Mouse (Mus musculus) small intestine, adult 2 months (tissue): Measurements from ENCODE around the gene Rfx1. TPM values are rescaled to one million over a fixed set of nuclear protein-coding genes. Genes with fewer than 3 reads are reported as not detected.

Experiments
- H3K27ac ChIP-seq: fragments of 200-500 bp; 2 replicates; pipeline ENCODE4 v1.5.1; 2012; ENCODE audit warnings: low read depth, low read length, control low read depth, inconsistent platforms; ENCODE audit not compliant: insufficient read depth
- H3K27me3 ChIP-seq: fragments of 200-500 bp; 2 replicates; pipeline ENCODE4 v1.6.1; 2012; ENCODE audit warnings: mild to moderate bottlenecking, moderate library complexity, low read length, inconsistent platforms; ENCODE audit not compliant: control insufficient read depth, insufficient read depth
- H3K36me3 ChIP-seq: fragments of 200-500 bp; 2 replicates; pipeline ENCODE4 v1.6.1; 2012; ENCODE audit warnings: mild to moderate bottlenecking, low read length, control low read depth, inconsistent platforms; ENCODE audit not compliant: control insufficient read depth, insufficient read depth
- H3K4me1 ChIP-seq: fragments of 200-500 bp; 2 replicates; pipeline ENCODE4 v1.6.1; 2012; ENCODE audit warnings: low read length, inconsistent platforms, mixed read lengths; ENCODE audit not compliant: control insufficient read depth, insufficient read depth, insufficient read length
- H3K4me3 ChIP-seq: fragments of 200-500 bp; 2 replicates; pipeline ENCODE4 v1.5.1; 2012; ENCODE audit warnings: low read depth, mild to moderate bottlenecking, control low read depth, inconsistent platforms, low read length, moderate library complexity
- CTCF ChIP-seq: fragments of 200-500 bp; IDR thresholded peaks from 2 replicates; pipeline ENCODE4 v1.5.1; 2012; ENCODE audit warnings: low read depth, mild to moderate bottlenecking, control low read depth, inconsistent platforms, low read length, moderate library complexity, mixed read lengths; ENCODE audit not compliant: insufficient replicate concordance, insufficient read length; ENCODE audit errors: extremely low read depth
- POLR2A ChIP-seq: fragments of 200-500 bp; IDR thresholded peaks from 2 replicates; pipeline ENCODE4 v1.6.1; 2012; ENCODE audit warnings: low read depth, mild to moderate bottlenecking, control low read depth, inconsistent platforms, low read length, moderate library complexity
- WGBS: fragments of 180-500 bp; shearing (Covaris S2); methylation state at CpG from one replicate; pipeline ENCODE4 v1.1.7; 2018; 5-methylcytosine and 5-hydroxymethylcytosine counted together
- polyA plus RNA-seq: library from polyadenylated mRNA; depleted of rRNA; stranded (reverse); fragments of >200 nt; gene quantifications from 2 replicates; pipeline ENCODE4 v1.2.3, GENCODE M21; 2012

The Rfx1 gene
- polyA plus RNA-seq, 1 experiment = 42.2 TPM

DNA sequence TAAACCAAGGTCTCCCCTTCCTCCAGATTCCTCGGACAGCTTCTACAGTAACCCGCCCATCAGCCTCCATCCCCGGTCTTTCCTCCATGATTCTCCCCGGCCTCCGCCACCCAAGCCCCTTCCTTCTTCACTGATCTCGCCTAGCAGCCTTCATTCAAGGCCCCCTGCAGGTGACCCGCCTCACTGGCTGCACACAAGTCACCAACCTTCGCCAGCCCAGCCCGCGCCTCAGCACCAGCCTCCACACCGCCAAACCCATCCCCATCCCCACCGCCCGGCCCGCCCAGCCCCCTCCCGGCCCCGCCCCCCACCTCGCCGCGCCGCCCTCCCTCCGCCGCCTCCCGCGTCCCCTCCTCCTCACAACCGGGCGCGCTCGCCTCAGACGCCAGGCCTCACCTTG, 37.6 kb downstream of the Rfx1 start:
- peaks cover 25% of the 10 kb centered on the region for H3K4me1 ChIP-seq
- 1% methylated on average over 29 of the region's 29 CpGs for WGBS
- H3K27me3 ChIP-seq = no peaks in the 10 kb centered on the region
- TF ChIP-seq POLR2A (no peak; the same call in 1 of the 2 replicates), CTCF (peak; percentile 29; the same call in 1 of the 2 replicates)
- H3K36me3 ChIP-seq = peaks cover 11% of the 10 kb centered on the region
- H3K27ac ChIP-seq = peak overlapping the region; percentile 99
- peak overlapping the region; percentile 95 for H3K4me3 ChIP-seq

DNA sequence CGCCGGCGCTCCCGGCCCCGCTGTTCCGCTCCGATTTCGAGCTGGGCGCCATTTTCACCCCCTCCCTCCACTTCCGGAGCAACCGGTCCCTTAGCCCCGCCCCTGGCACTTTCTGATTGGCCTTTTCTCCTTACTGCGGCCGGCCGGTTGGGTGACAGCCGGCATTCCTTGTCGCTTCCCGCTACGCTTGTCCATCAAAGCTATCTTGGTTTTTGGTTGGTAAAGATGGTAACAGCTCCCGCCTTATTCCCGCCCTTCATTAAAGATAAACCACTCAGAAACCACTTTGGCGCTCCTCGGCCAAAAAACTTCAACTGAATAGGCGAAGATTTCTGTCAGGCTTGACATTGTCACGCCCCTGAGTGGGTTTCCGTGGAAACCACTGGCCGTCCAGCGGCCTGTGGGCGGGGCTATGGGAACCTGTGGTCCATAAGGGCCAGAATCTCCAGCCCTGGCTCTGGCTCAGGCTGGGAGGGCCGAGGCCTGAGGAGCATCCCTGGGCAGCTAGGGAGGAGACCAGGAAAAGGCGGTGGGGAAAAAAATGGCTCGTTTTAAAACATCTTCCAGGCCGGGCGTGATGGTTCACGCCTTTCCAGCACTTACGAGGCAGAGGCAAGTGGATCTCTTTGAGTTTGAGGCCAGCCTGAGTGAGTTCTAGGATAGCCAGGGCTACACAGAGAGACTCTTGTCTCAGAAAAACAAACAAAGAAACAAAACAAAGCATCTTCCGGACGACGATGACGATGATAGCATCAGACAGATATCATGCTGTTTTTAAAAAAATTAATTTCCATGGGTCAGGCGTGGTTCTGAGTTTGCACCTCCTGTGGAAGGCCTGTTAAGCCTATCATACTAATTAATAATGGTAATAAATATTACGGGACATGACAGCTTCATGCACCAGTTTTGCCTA, 38.3 kb downstream of the Rfx1 start, which contains the start of gene Dcaf15:
Gene Dcaf15 (minus strand): TSS at position 72 of the 913 bp plus-strand sequence.
- Histone ChIP-seq H3K4me1 (peaks cover 25% of the 10 kb centered on the region), H3K4me3 (peak within 1 kb of the TSS; percentile 95), H3K27me3 (no peaks in the 10 kb centered on the region), H3K27ac (peak within 1 kb of the TSS; percentile 99), H3K36me3 (peaks cover 11% of the 10 kb centered on the region)
- TF ChIP-seq POLR2A (peak; percentile 44), CTCF (no peak)
- 5% methylated on average over 42 of the region's 42 CpGs for WGBS

DNA sequence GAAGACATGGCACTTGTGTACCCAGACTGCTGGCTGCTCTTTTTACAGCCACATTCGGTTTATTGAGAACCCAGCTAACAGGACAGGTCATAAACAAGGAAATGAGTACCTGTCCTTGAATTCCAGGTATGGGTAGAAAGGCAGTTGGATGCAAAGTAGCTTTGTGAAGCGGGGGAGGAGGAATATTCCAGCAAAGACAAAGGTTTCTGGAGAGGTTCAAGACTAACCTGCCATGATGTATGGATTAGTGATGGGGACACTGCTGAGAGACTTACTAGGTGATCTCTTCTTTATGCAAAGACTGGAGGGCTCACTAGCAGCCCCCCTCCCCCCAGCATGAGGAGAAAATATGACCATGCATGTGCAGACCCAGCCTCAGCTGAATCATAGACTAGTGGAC, 39.0 kb downstream of the Rfx1 start:
- peaks cover 25% of the 10 kb centered on the region for H3K4me1 ChIP-seq
- WGBS = 61% methylated on average over 2 of the region's 2 CpGs
- peaks cover 9% of the 10 kb centered on the region for H3K36me3 ChIP-seq
- H3K27me3 ChIP-seq = no peaks in the 10 kb centered on the region
- no peak for TF ChIP-seq POLR2A
- TF ChIP-seq CTCF = no peak
- no peak overlapping the region for H3K27ac ChIP-seq
- no peak overlapping the region for H3K4me3 ChIP-seq

DNA sequence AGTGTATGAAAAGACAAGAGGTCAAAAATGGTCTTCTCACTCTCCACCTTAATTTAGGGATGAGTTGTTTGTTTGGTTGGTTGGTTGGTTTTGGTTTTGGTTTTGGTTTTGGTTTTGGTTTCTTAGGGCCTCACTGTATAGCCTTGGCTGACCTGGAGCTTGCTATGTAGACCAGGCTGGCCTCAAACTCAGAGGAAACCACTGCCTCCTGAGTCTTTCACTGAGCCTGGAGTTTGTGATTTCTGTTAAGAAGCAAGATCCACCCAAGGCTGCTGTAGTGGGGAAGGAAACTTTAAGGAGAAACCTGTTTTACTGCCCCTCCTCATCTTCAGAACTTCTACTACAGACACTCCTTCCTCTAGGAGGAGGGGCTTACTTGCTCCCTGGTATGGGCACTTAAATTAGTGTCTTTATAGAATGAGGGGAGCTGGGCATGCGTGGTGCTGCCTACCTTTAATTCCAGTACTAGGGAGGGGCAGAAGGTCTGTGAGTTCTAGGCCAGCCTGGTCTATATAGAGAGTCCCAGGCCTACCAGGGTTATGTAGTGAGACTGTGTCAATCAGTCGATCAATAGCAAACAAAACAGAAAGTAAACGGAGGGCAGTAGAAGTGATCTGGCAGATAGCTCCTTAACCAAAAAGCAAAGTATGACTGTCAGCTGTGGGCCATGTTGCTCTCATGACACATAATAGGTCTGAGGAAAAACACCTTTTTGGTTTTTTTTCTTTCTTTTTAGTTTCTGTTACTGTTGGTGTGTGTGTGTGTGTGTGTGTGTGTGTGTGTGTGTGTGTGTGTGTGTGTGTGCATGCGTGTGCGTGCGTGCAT, 39.8 kb downstream of the Rfx1 start:
- H3K27me3 ChIP-seq = no peaks in the 10 kb centered on the region
- TF ChIP-seq CTCF = no peak
- TF ChIP-seq POLR2A = no peak
- 77% methylated on average over 6 of the region's 6 CpGs for WGBS

DNA sequence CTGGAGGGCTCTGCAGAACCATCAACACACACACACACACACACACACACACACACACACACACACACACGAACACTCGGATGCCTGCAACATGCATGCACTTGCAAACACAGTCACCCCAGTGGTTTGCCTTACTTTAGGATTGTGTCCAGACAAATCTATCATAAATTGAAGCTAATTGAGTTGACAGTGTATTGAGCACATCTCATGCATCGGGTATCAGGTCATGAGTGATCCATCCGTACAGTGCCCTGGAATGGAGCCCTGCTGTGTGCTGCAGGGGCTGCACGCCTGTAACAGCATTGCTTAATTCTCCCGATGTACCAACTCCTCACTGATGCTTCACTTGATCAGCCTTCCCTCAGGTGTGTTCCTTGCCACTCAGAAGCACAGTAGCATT, 49.0 kb downstream of the Rfx1 start:
- H3K27me3 ChIP-seq = no peaks in the 10 kb centered on the region
- no peaks in the 10 kb centered on the region for H3K4me1 ChIP-seq
- 90% methylated on average over 6 of the region's 6 CpGs for WGBS
- TF ChIP-seq POLR2A = no peak
- TF ChIP-seq CTCF = no peak
- no peak overlapping the region for H3K4me3 ChIP-seq
- H3K36me3 ChIP-seq = no peaks in the 10 kb centered on the region
- H3K27ac ChIP-seq = no peak overlapping the region

More for the DNA sequence above, 39.8 kb downstream of the Rfx1 start:
- Histone ChIP-seq H3K27ac (no peak overlapping the region), H3K36me3 (peaks cover 7% of the 10 kb centered on the region), H3K4me3 (no peak overlapping the region), H3K4me1 (peaks cover 25% of the 10 kb centered on the region)

DNA sequence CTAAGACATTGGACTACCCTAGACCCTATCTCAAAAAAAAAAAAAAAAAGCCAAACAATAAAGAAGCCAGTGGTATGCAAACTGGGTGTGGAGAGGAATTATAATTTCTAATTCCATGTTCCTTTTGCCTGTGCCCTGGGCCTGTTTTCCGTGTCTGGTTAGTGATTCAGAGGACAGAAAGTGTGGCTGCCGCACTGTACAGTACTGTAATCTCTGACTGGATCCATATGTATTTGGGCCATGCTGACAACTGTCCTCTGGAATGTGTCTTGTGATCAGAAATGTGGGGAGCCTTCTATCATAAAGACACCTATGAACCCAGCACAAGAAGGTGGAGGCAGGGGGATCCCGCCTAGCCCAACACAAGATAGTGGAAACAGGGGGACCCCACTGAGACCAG, 55.5 kb downstream of the Rfx1 start:
- no peak overlapping the region for H3K4me3 ChIP-seq
- no peaks in the 10 kb centered on the region for H3K27me3 ChIP-seq
- H3K36me3 ChIP-seq = no peaks in the 10 kb centered on the region
- no peak for TF ChIP-seq CTCF
- no peak for TF ChIP-seq POLR2A
- 78% methylated on average over 3 of the region's 3 CpGs for WGBS
- H3K27ac ChIP-seq = no peak overlapping the region
- no peaks in the 10 kb centered on the region for H3K4me1 ChIP-seq

DNA sequence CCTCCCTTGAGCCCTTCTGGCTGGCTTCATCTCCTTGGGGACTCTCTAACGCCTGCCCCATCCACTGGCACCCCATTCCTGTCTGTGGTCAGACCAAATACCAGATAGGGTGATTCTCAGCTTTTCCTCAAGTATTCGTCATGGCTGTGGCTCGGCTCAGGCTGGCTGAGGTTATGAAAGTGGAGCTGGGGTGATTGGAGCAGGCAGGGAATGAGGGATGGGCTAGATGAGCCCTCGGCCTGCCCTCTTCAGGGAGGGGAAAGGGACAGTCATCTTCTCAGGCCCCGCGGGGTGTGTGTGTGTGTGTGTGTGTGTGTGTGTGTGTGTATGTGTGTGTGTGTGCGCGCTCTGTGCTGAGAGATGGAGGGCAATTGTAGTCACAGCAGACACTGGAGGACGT, 59.0 kb downstream of the Rfx1 start, which contains the start of gene Podnl1:
Gene Podnl1 (plus strand): TSS at position 334 of the 400 bp plus-strand sequence.
- Histone ChIP-seq H3K4me3 (peak within 1 kb of the TSS; percentile 21), H3K27ac (peak within 1 kb of the TSS; percentile 11; the same call in 1 of the 2 replicates), H3K4me1 (no peaks in the 10 kb centered on the region), H3K36me3 (no peaks in the 10 kb centered on the region), H3K27me3 (no peaks in the 10 kb centered on the region)
- TF ChIP-seq CTCF (no peak), POLR2A (no peak)
- WGBS = 42% methylated on average over 9 of the region's 9 CpGs
